Comparison of ENCODE assay signal across 9 mouse cellular contexts in the genomic region with DNA sequence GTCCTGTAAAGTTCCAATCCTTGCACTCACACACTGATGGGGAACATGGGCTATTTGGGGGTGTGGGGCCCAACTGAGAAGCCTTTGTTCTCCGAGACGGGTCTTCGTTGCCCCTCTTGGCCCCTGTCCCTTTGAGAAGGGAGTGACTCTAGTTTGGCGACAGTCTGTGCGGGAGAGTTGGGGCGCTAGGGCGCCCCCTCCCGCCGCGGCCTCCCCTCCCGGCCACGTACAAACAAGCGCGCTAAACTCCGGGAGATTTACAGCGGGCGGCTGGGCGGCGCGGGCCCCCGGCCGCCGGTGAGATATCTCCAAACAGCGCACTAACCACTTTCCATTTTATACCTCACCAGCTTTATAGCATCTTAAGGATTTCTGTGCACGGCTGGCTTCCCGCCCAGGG.
A peak's percentile ranks its signal among the peaks of the same experiment; 100 is the strongest.
DNase-seq lines count a peak whose midpoint lies in the region; ATAC-seq and TF ChIP-seq lines count a peak whose summit lies in the region.
"Had no signal": no experiment of that assay in that cellular context is flagged by ENCODE, and none has a peak within 500 bp of the region (broad histone marks: within the 10 kb centered on the region; RNA-seq: fewer than 3 reads in every experiment).

No protein-coding gene starts in this region.

- TF ChIP-seq EP300 in heart, postnatal 0 days (IDR thresholded peaks at IDR 0.05; ENCODE audit: low read depth): no peak

- H3K27me3 ChIP-seq in heart, postnatal 0 days (ENCODE audit: control insufficient read depth, insufficient read depth, low read length): peaks cover 57% of the 10 kb centered on the region
- peaks cover 90% of the 10 kb centered on the region for H3K27me3 ChIP-seq in embryonic facial prominence, embryonic 10.5 days (replicated peaks; ENCODE audit: low read depth, poor library complexity, severe bottlenecking)
- no peaks in the 10 kb centered on the region; the same call in 1 of the 2 replicates for H3K27me3 ChIP-seq in hindbrain, embryonic 16.5 days (replicated peaks; ENCODE audit: control insufficient read depth, insufficient read depth, low read length)
- peaks cover 25% of the 10 kb centered on the region for H3K27me3 ChIP-seq in midbrain, postnatal 0 days (ENCODE audit: insufficient read depth, low read length)

- 0 out of 2 replicates have a peak overlapping the region, but pooled peaks have one; percentile 11 for H3K4me2 ChIP-seq in heart, postnatal 0 days (ENCODE audit: low read depth, low read length)
- H3K4me2 ChIP-seq in hindbrain, embryonic 16.5 days (ENCODE audit: low read length): peak overlapping the region; percentile 62
- H3K4me2 ChIP-seq in midbrain, postnatal 0 days (ENCODE audit: low read depth, low read length, poor library complexity, severe bottlenecking): peak overlapping the region; percentile 61
- H3K4me2 ChIP-seq: liver, embryonic 15.5 days had no signal

- H3K27ac ChIP-seq in heart, postnatal 0 days (ENCODE audit: low read depth): no peak overlapping the region
- peak overlapping the region; percentile 45; the same call in 1 of the 2 replicates for H3K27ac ChIP-seq in embryonic facial prominence, embryonic 10.5 days (replicated peaks)
- no peak overlapping the region for H3K27ac ChIP-seq in hindbrain, embryonic 16.5 days (ENCODE audit: low read depth, low read length)
- no peak overlapping the region for H3K27ac ChIP-seq in midbrain, postnatal 0 days (ENCODE audit: low read depth, low read length)
- H3K27ac ChIP-seq: liver, embryonic 15.5 days had no signal

- TF ChIP-seq CTCF in heart, postnatal 0 days (IDR thresholded peaks at IDR 0.05; ENCODE audit: low read depth): no peak
- no peak for TF ChIP-seq CTCF in midbrain, postnatal 0 days (IDR thresholded peaks at IDR 0.05)

- no peaks in the 10 kb centered on the region for H3K36me3 ChIP-seq in heart, postnatal 0 days (replicated peaks; ENCODE audit: control insufficient read depth, insufficient read depth, low read length)
- H3K36me3 ChIP-seq in embryonic facial prominence, embryonic 10.5 days (replicated peaks): no peaks in the 10 kb centered on the region
- no peaks in the 10 kb centered on the region for H3K36me3 ChIP-seq in hindbrain, embryonic 16.5 days (ENCODE audit: control insufficient read depth, insufficient read depth, low read length)
- no peaks in the 10 kb centered on the region for H3K36me3 ChIP-seq in midbrain, postnatal 0 days (ENCODE audit: insufficient read depth, low read length)
- H3K36me3 ChIP-seq: liver, embryonic 15.5 days had no signal

- H3K4me3 ChIP-seq in heart, postnatal 0 days (ENCODE audit: low read depth, low read length): 0 out of 2 replicates have a peak overlapping the region, but pooled peaks have one; percentile 12
- peak overlapping the region; percentile 56 for H3K4me3 ChIP-seq in embryonic facial prominence, embryonic 10.5 days
- H3K4me3 ChIP-seq in hindbrain, embryonic 16.5 days (ENCODE audit: low read length): peak overlapping the region; percentile 27
- H3K4me3 ChIP-seq in midbrain, postnatal 0 days (ENCODE audit: low read depth, low read length): peak overlapping the region; percentile 31; the same call in 1 of the 2 replicates
- H3K4me3 ChIP-seq: liver, embryonic 15.5 days had no signal

- no peaks in the 10 kb centered on the region for H3K4me1 ChIP-seq in heart, postnatal 0 days (ENCODE audit: control insufficient read depth, insufficient read depth)
- H3K4me1 ChIP-seq in embryonic facial prominence, embryonic 10.5 days: peaks cover 25% of the 10 kb centered on the region
- peaks cover 6% of the 10 kb centered on the region for H3K4me1 ChIP-seq in hindbrain, embryonic 16.5 days (ENCODE audit: control insufficient read depth, insufficient read depth, low read depth, low read length)
- H3K4me1 ChIP-seq in midbrain, postnatal 0 days (ENCODE audit: insufficient read depth, low read length): peaks cover 2% of the 10 kb centered on the region; the same call in 1 of the 2 replicates
- H3K4me1 ChIP-seq: liver, embryonic 15.5 days had no signal

- H3K9ac ChIP-seq in heart, postnatal 0 days (replicated peaks; ENCODE audit: low read depth, low read length): no peak overlapping the region
- H3K9ac ChIP-seq in hindbrain, embryonic 16.5 days (ENCODE audit: low read depth, low read length): peak overlapping the region; percentile 33; the same call in 1 of the 2 replicates
- H3K9ac ChIP-seq in midbrain, postnatal 0 days (replicated peaks; ENCODE audit: low read length, poor library complexity, severe bottlenecking): no peak overlapping the region
- H3K9ac ChIP-seq: liver, embryonic 15.5 days had no signal

- no peaks in the 10 kb centered on the region for H3K9me3 ChIP-seq in heart, postnatal 0 days (replicated peaks; ENCODE audit: control insufficient read depth, low read length)
- H3K9me3 ChIP-seq in embryonic facial prominence, embryonic 10.5 days: no peaks in the 10 kb centered on the region
- no peaks in the 10 kb centered on the region for H3K9me3 ChIP-seq in hindbrain, embryonic 16.5 days (ENCODE audit: control insufficient read depth, low read length)
- no peaks in the 10 kb centered on the region for H3K9me3 ChIP-seq in midbrain, postnatal 0 days (ENCODE audit: low read length)
- H3K9me3 ChIP-seq: liver, embryonic 15.5 days had no signal

- DNase-seq in heart, postnatal 0 days (ENCODE audit: low spot score): no peak
- DNase-seq in heart, adult 11 months: no peak
- peak; percentile 41 for DNase-seq in embryonic facial prominence, embryonic 10.5 days (ENCODE audit: low spot score)
- DNase-seq in midbrain, postnatal 0 days (ENCODE audit: low spot score): no peak
- no peak for DNase-seq in layer of hippocampus, postnatal 36 days
- no peak for DNase-seq in cerebellum, adult 9-11 months
- no peak for DNase-seq in layer of hippocampus, postnatal 10 days (ENCODE audit: low spot score in 2 of 2)

- no peak for ATAC-seq in heart, postnatal 0 days (ENCODE audit: insufficient read depth, low read depth)
- ATAC-seq in hindbrain, embryonic 16.5 days: no peak
- no peak for ATAC-seq in midbrain, postnatal 0 days (ENCODE audit: low FRiP score)

- 2% methylated on average over 26 of the region's 26 CpGs for WGBS in heart, postnatal 0 days
- WGBS in embryonic facial prominence, embryonic 10.5 days: under 1% methylated on average over 26 of the region's 26 CpGs
- under 1% methylated on average over 26 of the region's 26 CpGs for WGBS in hindbrain, embryonic 16.5 days
- 1% methylated on average over 21 of the region's 26 CpGs for WGBS in midbrain, postnatal 0 days

Comparison
In these comparisons a context has a peak if more than half of its experiments do, and no peak if none do; other contexts are left out.
1. H3K4me2 ChIP-seq: peak in every context shown above with its lines; median percentile 62 in hindbrain, embryonic 16.5 days; 61 in midbrain, postnatal 0 days; 11 in heart, postnatal 0 days.